Mouse (Mus musculus): ENCODE measurements around the gene Gga2. TPM values are rescaled to one million over a fixed set of nuclear protein-coding genes. Genes with fewer than 3 reads are reported as not detected.
A peak's percentile ranks its signal among the peaks of the same experiment; 100 is the strongest.

Gene Gga2
- polyA plus RNA-seq (2015; fragmentation: Nextera tagmentation; extraction: Ambion mirVana): 55.5 and 61.1 TPM in 2 replicates

GRCm38 (mm10) chr7:122020667-122021354 is at the start of gene Gga2:
Gene Gga2 (minus strand): TSS chr7:122021222.
- Histone ChIP-seq H3K36me3 (ENCODE audit: insufficient read depth, low read length) (no peaks in the 10 kb centered on the region), H3K4me1 (replicated peaks; ENCODE audit: insufficient read depth, low read length) (peaks cover 19% of the 10 kb centered on the region), H3K27ac (peak within 1 kb of the TSS; percentile 91), H3K4me2 (ENCODE audit: low read length) (peak within 1 kb of the TSS; percentile 67), H3K4me3 (replicated peaks; ENCODE audit: low read depth, low read length) (peak within 1 kb of the TSS; percentile 79), H3K27me3 (ENCODE audit: insufficient read depth, low read length) (no peaks in the 10 kb centered on the region), H3K9ac (ENCODE audit: low read depth, low read length) (peak within 1 kb of the TSS; percentile 75), H3K9me3 (replicated peaks; ENCODE audit: low read length) (no peaks in the 10 kb centered on the region)
- 2% methylated on average over 50 of the region's 50 CpGs for WGBS
- ATAC-seq (replicated peaks; ENCODE audit: low FRiP score, low read depth) (peak; percentile 83), DNase-seq (ENCODE audit: low spot score) (peak; percentile 91)
- TF ChIP-seq CTCF (IDR thresholded peaks at IDR 0.05; ENCODE audit: low read depth): 0 out of 2 replicates have a peak, but pooled peaks have one; percentile 4

- ATAC-seq (replicated peaks; ENCODE audit: low FRiP score, low read depth): no peak; the same call in 1 of the 2 replicates
Measured at GRCm38 (mm10) chr7:122067517-122068381, 46.7 kb upstream of the Gga2 start.

GRCm38 (mm10) chr7:122066945-122067516 is 46.0 kb upstream of the Gga2 start, which contains the start of the genes Ubfd1 and Ears2:
Gene Ubfd1 (plus strand): TSS chr7:122067175.
Gene Ears2 (minus strand): TSS chr7:122067263.
- WGBS: under 1% methylated on average over 54 of the region's 60 CpGs
- peak within 1 kb of the TSS; percentile 68 for H3K4me2 ChIP-seq (ENCODE audit: low read length)
- H3K4me1 ChIP-seq (replicated peaks; ENCODE audit: insufficient read depth, low read length): peaks cover 4% of the 10 kb centered on the region
- H3K9ac ChIP-seq (ENCODE audit: low read depth, low read length): peak within 1 kb of the TSS; percentile 92
- ATAC-seq (replicated peaks; ENCODE audit: low FRiP score, low read depth): peak; percentile 99
- H3K9me3 ChIP-seq (replicated peaks; ENCODE audit: low read length): no peaks in the 10 kb centered on the region
- peak within 1 kb of the TSS; percentile 97 for H3K4me3 ChIP-seq (replicated peaks; ENCODE audit: low read depth, low read length)
- peaks cover 23% of the 10 kb centered on the region; the same call in 1 of the 2 replicates for H3K36me3 ChIP-seq (ENCODE audit: insufficient read depth, low read length)
- no peaks in the 10 kb centered on the region for H3K27me3 ChIP-seq (ENCODE audit: insufficient read depth, low read length)
- peak; percentile 98 for DNase-seq (ENCODE audit: low spot score)
- TF ChIP-seq CTCF (IDR thresholded peaks at IDR 0.05; ENCODE audit: low read depth): peak; percentile 24; the same call in 1 of the 2 replicates
- H3K27ac ChIP-seq: peak within 1 kb of the TSS; percentile 94

More at GRCm38 (mm10) chr7:122067517-122068381, 46.7 kb upstream of the Gga2 start:
- Histone ChIP-seq H3K9me3 (replicated peaks; ENCODE audit: low read length) (no peaks in the 10 kb centered on the region), H3K36me3 (ENCODE audit: insufficient read depth, low read length) (peaks cover 27% of the 10 kb centered on the region; the same call in 1 of the 2 replicates), H3K27ac (peak overlapping the region; percentile 94), H3K27me3 (ENCODE audit: insufficient read depth, low read length) (no peaks in the 10 kb centered on the region), H3K4me3 (replicated peaks; ENCODE audit: low read depth, low read length) (peak overlapping the region; percentile 97), H3K9ac (ENCODE audit: low read depth, low read length) (peak overlapping the region; percentile 92), H3K4me2 (ENCODE audit: low read length) (peak overlapping the region; percentile 68), H3K4me1 (replicated peaks; ENCODE audit: insufficient read depth, low read length) (peaks cover 4% of the 10 kb centered on the region)
- peak; percentile 68 for DNase-seq (ENCODE audit: low spot score)
- WGBS: under 1% methylated on average over 57 of the region's 58 CpGs
- TF ChIP-seq CTCF (IDR thresholded peaks at IDR 0.05; ENCODE audit: low read depth): peak; percentile 57

- 15% methylated on average over 31 of the region's 31 CpGs for WGBS
- no peak for ATAC-seq (replicated peaks; ENCODE audit: low FRiP score, low read depth)
- H3K9ac ChIP-seq (ENCODE audit: low read depth, low read length): peak overlapping the region; percentile 92
Measured at GRCm38 (mm10) chr7:122066102-122066944, 45.3 kb upstream of the Gga2 start.

GRCm38 (mm10) chr7:122065656-122066055 is 44.6 kb upstream of the Gga2 start:
- Histone ChIP-seq H3K9me3 (replicated peaks; ENCODE audit: low read length) (no peaks in the 10 kb centered on the region), H3K27ac (no peak overlapping the region), H3K4me3 (replicated peaks; ENCODE audit: low read depth, low read length) (peak overlapping the region; percentile 97; the same call in 1 of the 2 replicates), H3K4me1 (replicated peaks; ENCODE audit: insufficient read depth, low read length) (peaks cover 4% of the 10 kb centered on the region), H3K27me3 (ENCODE audit: insufficient read depth, low read length) (no peaks in the 10 kb centered on the region), H3K36me3 (ENCODE audit: insufficient read depth, low read length) (0 out of 2 replicates have a peak, but pooled peaks cover 15% of the 10 kb centered on the region), H3K9ac (ENCODE audit: low read depth, low read length) (0 out of 2 replicates have a peak overlapping the region, but pooled peaks have one; percentile 92), H3K4me2 (ENCODE audit: low read length) (peak overlapping the region; percentile 68; the same call in 1 of the 2 replicates)
- WGBS: 61% methylated on average over 1 of the region's 1 CpGs
- DNase-seq (ENCODE audit: low spot score): no peak
- no peak for ATAC-seq (replicated peaks; ENCODE audit: low FRiP score, low read depth)
- TF ChIP-seq CTCF (IDR thresholded peaks at IDR 0.05; ENCODE audit: low read depth): no peak

More at GRCm38 (mm10) chr7:122066102-122066944, 45.3 kb upstream of the Gga2 start:
- no peaks in the 10 kb centered on the region for H3K9me3 ChIP-seq (replicated peaks; ENCODE audit: low read length)
- H3K4me1 ChIP-seq (replicated peaks; ENCODE audit: insufficient read depth, low read length): peaks cover 4% of the 10 kb centered on the region
- TF ChIP-seq CTCF (IDR thresholded peaks at IDR 0.05; ENCODE audit: low read depth): no peak
- H3K27ac ChIP-seq: peak overlapping the region; percentile 94
- peak overlapping the region; percentile 68 for H3K4me2 ChIP-seq (ENCODE audit: low read length)
- H3K4me3 ChIP-seq (replicated peaks; ENCODE audit: low read depth, low read length): peak overlapping the region; percentile 97
- no peaks in the 10 kb centered on the region for H3K27me3 ChIP-seq (ENCODE audit: insufficient read depth, low read length)
- peak; percentile 11 for DNase-seq (ENCODE audit: low spot score)
- H3K36me3 ChIP-seq (ENCODE audit: insufficient read depth, low read length): 0 out of 2 replicates have a peak, but pooled peaks cover 16% of the 10 kb centered on the region

Measured in kidney, postnatal 0 days (tissue).